Mouse (Mus musculus): ENCODE data around the gene Trpm8. TPM values are rescaled to one million over a fixed set of nuclear protein-coding genes. Genes with fewer than 3 reads are reported as not detected.

Gene Trpm8
- polyA plus RNA-seq, 1 experiment from 2014 or later: not detected

GRCm38 (mm10) chr1:88306543-88306942 lies 29.1 kb downstream of the Trpm8 start:
- ATAC-seq (ENCODE audit: insufficient number of reproducible peaks, insufficient read depth, low FRiP score, low TSS enrichment, low read depth): no peak
- H3K9ac ChIP-seq (replicated peaks): no peak overlapping the region
- no peaks in the 10 kb centered on the region for H3K27me3 ChIP-seq
- peaks cover 85% of the 10 kb centered on the region for H3K9me3 ChIP-seq
- no peak overlapping the region for H3K27ac ChIP-seq
- no peak overlapping the region for H3K4me3 ChIP-seq (replicated peaks)
- H3K4me1 ChIP-seq (replicated peaks): no peaks in the 10 kb centered on the region
- H3K4me2 ChIP-seq: no peak overlapping the region
- WGBS: 61% methylated on average over 1 of the region's 1 CpGs
- H3K36me3 ChIP-seq: no peaks in the 10 kb centered on the region

DNA sequence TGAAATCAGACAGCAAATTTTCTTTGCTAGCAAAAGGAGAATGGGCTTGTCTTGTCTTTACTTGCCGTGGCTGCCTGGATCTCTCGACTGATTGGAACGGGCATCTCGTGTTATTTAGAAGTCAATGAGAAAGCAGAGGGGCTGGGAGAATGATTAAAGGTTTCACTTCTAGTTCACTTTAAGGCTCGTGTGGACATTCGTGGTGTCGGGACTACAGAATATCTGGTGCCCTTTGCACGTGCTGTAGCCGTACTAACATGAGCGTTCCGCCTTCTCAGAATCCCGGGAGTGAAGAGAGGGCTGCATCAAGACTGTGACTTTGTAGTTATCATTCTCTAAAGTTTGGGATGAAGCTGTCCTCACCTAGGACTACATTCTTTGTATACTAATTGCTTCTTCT lies 29.7 kb downstream of the Trpm8 start:
- ATAC-seq (ENCODE audit: insufficient number of reproducible peaks, insufficient read depth, low FRiP score, low TSS enrichment, low read depth): no peak
- H3K4me1 ChIP-seq (replicated peaks): no peaks in the 10 kb centered on the region
- H3K27me3 ChIP-seq: no peaks in the 10 kb centered on the region
- peaks cover 79% of the 10 kb centered on the region for H3K9me3 ChIP-seq
- WGBS: 65% methylated on average over 12 of the region's 12 CpGs
- no peak overlapping the region for H3K4me3 ChIP-seq (replicated peaks)
- H3K36me3 ChIP-seq: no peaks in the 10 kb centered on the region
- no peak overlapping the region for H3K27ac ChIP-seq
- no peak overlapping the region for H3K9ac ChIP-seq (replicated peaks)
- H3K4me2 ChIP-seq: no peak overlapping the region

DNA sequence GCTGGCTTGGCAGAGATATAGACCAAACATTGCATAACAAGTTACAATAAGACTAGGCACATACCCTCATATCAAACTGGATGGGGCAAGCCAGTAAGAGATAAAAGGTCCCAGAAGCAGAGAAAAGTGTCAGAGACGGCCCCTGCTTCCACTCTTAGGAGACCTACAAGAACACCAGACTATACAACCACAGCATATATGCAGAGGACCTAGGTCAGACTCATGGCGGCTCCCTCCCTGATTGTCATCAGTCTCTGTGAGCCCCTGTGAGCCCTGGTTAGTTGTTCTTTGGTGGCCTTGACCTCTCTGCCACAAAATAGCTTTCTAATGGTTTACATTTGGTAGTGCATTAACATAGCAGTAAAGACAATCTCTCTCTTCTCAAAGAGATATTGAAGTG lies 31.6 kb downstream of the Trpm8 start:
- H3K9ac ChIP-seq (replicated peaks): no peak overlapping the region
- H3K4me1 ChIP-seq (replicated peaks): no peaks in the 10 kb centered on the region
- no peak overlapping the region for H3K4me3 ChIP-seq (replicated peaks)
- no peaks in the 10 kb centered on the region for H3K27me3 ChIP-seq
- WGBS: 48% methylated on average over 2 of the region's 2 CpGs
- no peak overlapping the region for H3K4me2 ChIP-seq
- H3K36me3 ChIP-seq: no peaks in the 10 kb centered on the region
- H3K27ac ChIP-seq: no peak overlapping the region
- ATAC-seq (ENCODE audit: insufficient number of reproducible peaks, insufficient read depth, low FRiP score, low TSS enrichment, low read depth): no peak
- peaks cover 63% of the 10 kb centered on the region for H3K9me3 ChIP-seq

DNA sequence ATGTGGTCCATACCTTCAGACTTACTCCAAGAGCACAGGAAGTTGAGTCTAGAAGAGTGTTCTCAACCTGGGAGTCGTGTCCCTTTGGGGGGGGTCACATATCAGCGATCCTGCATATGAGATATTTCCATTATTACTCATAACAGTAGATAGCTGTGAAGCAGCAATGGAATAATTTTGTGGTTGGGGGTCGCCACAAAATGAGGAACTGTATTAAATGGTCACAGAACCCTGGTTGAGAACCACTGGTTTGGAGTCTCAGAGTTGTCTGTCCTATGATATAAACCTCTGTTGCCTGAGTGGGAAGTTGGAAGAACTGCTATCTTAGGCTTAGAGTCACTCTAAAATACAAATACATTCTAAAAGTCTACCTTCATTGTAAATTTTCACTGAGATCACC lies 32.4 kb downstream of the Trpm8 start:
- ATAC-seq (ENCODE audit: insufficient number of reproducible peaks, insufficient read depth, low FRiP score, low TSS enrichment, low read depth): no peak; the same call in 1 of the 2 replicates
- 50% methylated on average over 3 of the region's 3 CpGs for WGBS
- H3K27ac ChIP-seq: no peak overlapping the region
- H3K27me3 ChIP-seq: no peaks in the 10 kb centered on the region
- no peak overlapping the region for H3K4me2 ChIP-seq
- H3K9me3 ChIP-seq: peaks cover 56% of the 10 kb centered on the region
- H3K9ac ChIP-seq (replicated peaks): no peak overlapping the region
- no peaks in the 10 kb centered on the region for H3K36me3 ChIP-seq
- no peak overlapping the region for H3K4me3 ChIP-seq (replicated peaks)
- no peaks in the 10 kb centered on the region for H3K4me1 ChIP-seq (replicated peaks)

GRCm38 (mm10) chr1:88310349-88310748 lies 32.9 kb downstream of the Trpm8 start:
- H3K27ac ChIP-seq: no peak overlapping the region
- no peaks in the 10 kb centered on the region for H3K4me1 ChIP-seq (replicated peaks)
- peaks cover 52% of the 10 kb centered on the region for H3K9me3 ChIP-seq
- H3K27me3 ChIP-seq: no peaks in the 10 kb centered on the region
- ATAC-seq (ENCODE audit: insufficient number of reproducible peaks, insufficient read depth, low FRiP score, low TSS enrichment, low read depth): no peak
- no peak overlapping the region for H3K9ac ChIP-seq (replicated peaks)
- no peak overlapping the region for H3K4me3 ChIP-seq (replicated peaks)
- H3K4me2 ChIP-seq: no peak overlapping the region
- WGBS: 69% methylated on average over 3 of the region's 3 CpGs
- no peaks in the 10 kb centered on the region for H3K36me3 ChIP-seq

DNA sequence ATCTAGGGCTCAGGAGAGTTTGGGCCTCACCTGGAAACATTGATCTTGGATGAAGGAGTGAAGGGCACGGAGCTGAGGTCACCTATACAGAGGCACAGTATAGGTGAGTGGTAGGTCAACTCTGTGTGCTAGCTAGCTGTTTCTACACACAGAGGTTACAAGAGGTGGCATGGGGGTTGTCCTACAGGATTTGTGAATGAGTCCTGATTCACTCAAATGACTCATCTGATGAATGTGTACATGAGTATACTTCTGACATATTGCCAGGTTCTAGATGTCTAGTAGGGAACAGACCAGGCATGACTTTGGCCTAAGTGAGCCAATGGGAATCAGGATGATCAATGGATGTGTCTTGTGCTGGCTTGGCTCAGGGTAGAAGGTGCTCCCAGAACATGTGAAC lies 39.8 kb downstream of the Trpm8 start:
- Histone ChIP-seq H3K4me2 (no peak overlapping the region), H3K36me3 (no peaks in the 10 kb centered on the region), H3K9me3 (no peaks in the 10 kb centered on the region), H3K4me1 (replicated peaks) (no peaks in the 10 kb centered on the region), H3K27ac (no peak overlapping the region), H3K4me3 (replicated peaks) (no peak overlapping the region), H3K27me3 (no peaks in the 10 kb centered on the region), H3K9ac (replicated peaks) (no peak overlapping the region)
- ATAC-seq (ENCODE audit: insufficient number of reproducible peaks, insufficient read depth, low FRiP score, low TSS enrichment, low read depth): no peak
- WGBS: 84% methylated on average over 1 of the region's 1 CpGs

DNA sequence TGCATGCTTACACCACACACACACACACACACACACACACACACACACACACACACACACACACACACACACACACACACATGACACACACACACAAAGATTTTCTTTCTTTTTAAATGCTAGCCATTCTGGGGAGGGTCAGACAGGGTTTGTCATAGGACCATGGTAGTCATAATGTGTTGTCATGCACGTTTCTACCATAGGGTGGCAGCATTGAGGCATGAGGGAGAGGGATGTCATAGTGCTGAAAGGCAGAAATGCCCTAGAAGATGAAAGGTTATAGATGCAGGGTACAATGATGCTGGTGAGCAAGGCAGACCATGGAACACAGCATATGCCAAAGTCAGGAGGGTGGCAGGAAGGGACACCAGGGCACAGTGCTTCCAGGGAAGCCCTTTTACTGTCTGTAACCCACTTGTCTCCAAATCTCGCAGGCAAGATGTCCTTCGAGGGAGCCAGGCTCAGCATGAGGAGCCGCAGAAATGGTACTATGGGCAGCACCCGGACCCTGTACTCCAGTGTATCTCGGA lies 41.1 kb downstream of the Trpm8 start:
- Histone ChIP-seq H3K4me1 (replicated peaks) (no peaks in the 10 kb centered on the region), H3K27me3 (no peaks in the 10 kb centered on the region), H3K27ac (no peak overlapping the region), H3K9ac (replicated peaks) (no peak overlapping the region), H3K4me3 (replicated peaks) (no peak overlapping the region), H3K9me3 (no peaks in the 10 kb centered on the region), H3K4me2 (no peak overlapping the region), H3K36me3 (no peaks in the 10 kb centered on the region)
- ATAC-seq (ENCODE audit: insufficient number of reproducible peaks, insufficient read depth, low FRiP score, low TSS enrichment, low read depth): no peak
- WGBS: 76% methylated on average over 6 of the region's 6 CpGs

DNA sequence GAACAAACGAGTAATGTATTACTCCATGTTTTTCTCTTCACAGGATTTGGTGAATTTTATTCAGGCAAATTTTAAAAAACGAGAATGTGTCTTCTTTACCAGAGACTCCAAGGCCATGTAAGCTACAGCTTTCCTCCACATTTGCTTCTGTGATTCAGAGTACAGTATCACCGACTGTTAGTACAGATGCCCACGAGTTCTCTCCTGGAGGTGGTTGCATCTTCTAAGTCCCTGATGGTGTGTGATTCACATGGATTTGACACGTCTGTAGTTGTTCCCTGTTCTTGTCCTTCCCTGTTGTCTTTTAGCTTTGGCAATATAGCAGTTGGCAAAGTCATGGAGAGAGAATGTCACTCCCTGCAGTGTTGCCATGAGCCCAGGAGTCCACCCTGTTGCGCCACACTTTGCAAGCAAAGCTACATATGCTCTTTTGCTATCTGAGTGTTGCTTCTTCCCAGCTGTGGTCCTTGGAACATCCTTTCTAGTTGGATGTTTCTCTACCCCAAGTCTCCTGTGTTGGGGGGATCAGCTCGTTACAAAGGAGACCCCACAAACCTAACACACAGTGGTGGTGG lies 43.4 kb downstream of the Trpm8 start:
- no peak overlapping the region for H3K4me3 ChIP-seq (replicated peaks)
- H3K27ac ChIP-seq: no peak overlapping the region
- no peak overlapping the region for H3K4me2 ChIP-seq
- no peak overlapping the region for H3K9ac ChIP-seq (replicated peaks)
- no peaks in the 10 kb centered on the region for H3K9me3 ChIP-seq
- H3K36me3 ChIP-seq: no peaks in the 10 kb centered on the region
- no peaks in the 10 kb centered on the region for H3K4me1 ChIP-seq (replicated peaks)
- H3K27me3 ChIP-seq: no peaks in the 10 kb centered on the region
- ATAC-seq (ENCODE audit: insufficient number of reproducible peaks, insufficient read depth, low FRiP score, low TSS enrichment, low read depth): no peak
- 76% methylated on average over 7 of the region's 7 CpGs for WGBS

DNA sequence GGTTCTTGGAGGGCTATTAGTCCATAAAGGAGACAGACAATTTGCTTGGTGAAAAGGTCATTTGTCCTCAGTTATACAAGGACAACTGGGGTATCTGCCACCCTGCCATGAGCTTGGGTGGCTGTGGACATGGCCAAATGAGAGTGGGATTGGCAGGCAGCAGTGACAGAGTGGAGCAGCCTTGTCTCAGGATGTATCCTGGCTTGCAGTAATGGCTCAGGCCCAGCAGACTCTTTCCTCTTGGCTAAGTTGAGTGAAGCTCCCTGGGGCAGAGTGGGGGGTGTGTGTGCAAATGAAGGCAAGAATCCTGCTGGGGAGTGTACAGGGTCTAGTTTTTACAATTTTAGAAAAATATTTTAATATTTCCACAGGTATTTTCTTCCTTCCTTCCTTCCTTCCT lies 44.7 kb downstream of the Trpm8 start:
- Histone ChIP-seq H3K4me2 (no peak overlapping the region), H3K9ac (replicated peaks) (no peak overlapping the region), H3K9me3 (no peaks in the 10 kb centered on the region), H3K4me3 (replicated peaks) (no peak overlapping the region), H3K4me1 (replicated peaks) (no peaks in the 10 kb centered on the region), H3K27me3 (no peaks in the 10 kb centered on the region), H3K27ac (no peak overlapping the region), H3K36me3 (no peaks in the 10 kb centered on the region)
- no peak for ATAC-seq (ENCODE audit: insufficient number of reproducible peaks, insufficient read depth, low FRiP score, low TSS enrichment, low read depth)

DNA sequence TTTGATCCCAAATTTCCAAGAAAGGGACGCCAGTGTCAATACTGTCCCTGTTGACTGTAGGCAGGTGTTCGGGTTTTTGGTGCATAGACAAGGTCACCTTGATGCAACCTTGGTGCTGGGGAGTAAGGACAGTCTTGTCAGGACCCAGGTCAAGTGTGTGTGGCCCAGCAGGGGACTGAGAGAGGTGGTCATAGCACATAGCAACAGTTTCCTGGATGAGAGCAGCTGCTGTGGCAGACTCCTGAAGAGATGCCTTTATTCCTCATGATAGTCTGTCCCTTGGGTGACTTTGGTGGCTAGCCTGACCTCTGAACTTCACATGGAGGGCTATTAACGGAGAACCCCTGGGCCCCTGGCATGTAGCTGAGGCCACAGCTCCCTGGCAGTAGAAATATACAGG lies 45.6 kb downstream of the Trpm8 start:
- H3K4me3 ChIP-seq (replicated peaks): no peak overlapping the region
- 81% methylated on average over 3 of the region's 3 CpGs for WGBS
- H3K9ac ChIP-seq (replicated peaks): no peak overlapping the region
- no peaks in the 10 kb centered on the region for H3K4me1 ChIP-seq (replicated peaks)
- H3K9me3 ChIP-seq: no peaks in the 10 kb centered on the region
- ATAC-seq (ENCODE audit: insufficient number of reproducible peaks, insufficient read depth, low FRiP score, low TSS enrichment, low read depth): no peak
- no peaks in the 10 kb centered on the region for H3K36me3 ChIP-seq
- H3K27ac ChIP-seq: no peak overlapping the region
- H3K27me3 ChIP-seq: no peaks in the 10 kb centered on the region
- no peak overlapping the region for H3K4me2 ChIP-seq

DNA sequence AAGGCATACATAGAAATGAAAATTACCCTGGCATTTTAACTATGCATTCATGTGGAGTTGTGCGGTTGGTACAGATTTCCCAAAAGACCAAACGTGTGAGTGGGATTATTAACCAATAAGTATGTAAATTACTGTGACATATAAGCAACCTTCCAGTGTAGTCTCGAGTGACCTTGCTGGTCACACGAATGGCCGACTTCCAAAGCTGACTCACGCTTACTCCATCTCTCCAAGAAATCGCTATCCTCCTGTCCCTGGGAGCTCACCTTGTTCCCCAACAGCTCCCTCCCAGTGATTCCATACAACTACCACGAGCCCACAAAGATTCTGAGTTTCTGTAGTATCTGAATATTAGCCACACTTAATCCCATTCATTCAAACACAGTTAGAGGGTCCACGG lies 62.0 kb downstream of the Trpm8 start:
- Histone ChIP-seq H3K36me3 (no peaks in the 10 kb centered on the region), H3K4me1 (replicated peaks) (peaks cover 16% of the 10 kb centered on the region), H3K9ac (replicated peaks) (no peak overlapping the region), H3K27ac (no peak overlapping the region), H3K4me3 (replicated peaks) (no peak overlapping the region), H3K27me3 (no peaks in the 10 kb centered on the region), H3K4me2 (no peak overlapping the region), H3K9me3 (no peaks in the 10 kb centered on the region)
- 87% methylated on average over 9 of the region's 9 CpGs for WGBS
- no peak for ATAC-seq (ENCODE audit: insufficient number of reproducible peaks, insufficient read depth, low FRiP score, low TSS enrichment, low read depth)

GRCm38 (mm10) chr1:88342615-88343014 lies 65.2 kb downstream of the Trpm8 start:
- WGBS: 85% methylated on average over 3 of the region's 3 CpGs
- no peak for ATAC-seq (ENCODE audit: insufficient number of reproducible peaks, insufficient read depth, low FRiP score, low TSS enrichment, low read depth)

More at GRCm38 (mm10) chr1:88342615-88343014, 65.2 kb downstream of the Trpm8 start:
- no peak overlapping the region for H3K27ac ChIP-seq
- no peak overlapping the region for H3K9ac ChIP-seq (replicated peaks)
- H3K9me3 ChIP-seq: no peaks in the 10 kb centered on the region
- no peaks in the 10 kb centered on the region for H3K36me3 ChIP-seq
- H3K27me3 ChIP-seq: no peaks in the 10 kb centered on the region
- H3K4me2 ChIP-seq: no peak overlapping the region
- peaks cover 16% of the 10 kb centered on the region for H3K4me1 ChIP-seq (replicated peaks)
- H3K4me3 ChIP-seq (replicated peaks): no peak overlapping the region

Data from limb, embryonic 12.5 days (tissue).